Mouse (Mus musculus): ENCODE results near the gene Unc45a.

GRCm38 (mm10) chr7:80310771-80311170, 30.0 kb downstream of the Unc45a start:
- TF ChIP-seq POLR2A (IDR thresholded peaks at IDR 0.05; ENCODE audit: control insufficient read depth, extremely low read depth, insufficient read depth, low read length, poor library complexity), result no peak
- no peak for TF ChIP-seq CTCF (IDR thresholded peaks at IDR 0.05; ENCODE audit: borderline replicate concordance, control insufficient read depth, extremely low read depth, insufficient read depth, low read length, poor library complexity)
